Mouse (Mus musculus): Measurements from ENCODE around the gene Ets1.

Gene Ets1

GRCm38 (mm10) chr9:32616516-32617429 is 19.2 kb upstream of the Ets1 start:
- in situ Hi-C loops (cut with MseI, MboI): no loop called here

- in situ Hi-C loops (cut with MseI, MboI): no loop called here
These were observed 18.6 kb upstream of the Ets1 start for GRCm38 (mm10) chr9:32617430-32617768.

GRCm38 (mm10) chr9:32618544-32619120 is 17.4 kb upstream of the Ets1 start:
- in situ Hi-C loops (cut with MseI, MboI): no loop called here

GRCm38 (mm10) chr9:32619661-32620060 is 16.4 kb upstream of the Ets1 start:
- in situ Hi-C loops (cut with MseI, MboI): no loop called here

GRCm38 (mm10) chr9:32620446-32620845 is 15.6 kb upstream of the Ets1 start:
- in situ Hi-C loops (cut with MseI, MboI): no loop called here

- in situ Hi-C loops (cut with MseI, MboI): no loop called here
These were observed 6.5 kb upstream of the Ets1 start for GRCm38 (mm10) chr9:32629385-32629981.

- in situ Hi-C loops (cut with MseI, MboI): no loop called here
These were observed 4.7 kb upstream of the Ets1 start for GRCm38 (mm10) chr9:32631341-32631740.

- in situ Hi-C loops (cut with MseI, MboI): no loop called here
These were observed 3.8 kb upstream of the Ets1 start for GRCm38 (mm10) chr9:32632237-32632636.

GRCm38 (mm10) chr9:32644981-32645380 is 9.0 kb downstream of the Ets1 start:
- in situ Hi-C loops (cut with MseI, MboI): no loop called here

GRCm38 (mm10) chr9:32645475-32645874 is 9.5 kb downstream of the Ets1 start:
- in situ Hi-C loops (cut with MseI, MboI): no loop called here

- in situ Hi-C loops (cut with MseI, MboI): no loop called here
These were observed 10.7 kb downstream of the Ets1 start for GRCm38 (mm10) chr9:32646539-32647258.

- in situ Hi-C loops (cut with MseI, MboI): no loop called here
These were observed 11.7 kb downstream of the Ets1 start for GRCm38 (mm10) chr9:32647506-32648250.

- in situ Hi-C loops (cut with MseI, MboI): no loop called here
These were observed 12.3 kb downstream of the Ets1 start for GRCm38 (mm10) chr9:32648286-32648685.

- in situ Hi-C loops (cut with MseI, MboI): no loop called here
These were observed 14.7 kb downstream of the Ets1 start for GRCm38 (mm10) chr9:32650738-32651137.

GRCm38 (mm10) chr9:32652112-32652511 is 16.1 kb downstream of the Ets1 start:
- in situ Hi-C loops (cut with MseI, MboI): no loop called here

GRCm38 (mm10) chr9:32654305-32654704 is 18.3 kb downstream of the Ets1 start:
- in situ Hi-C loops (cut with MseI, MboI): no loop called here

GRCm38 (mm10) chr9:32656351-32656844 is 20.4 kb downstream of the Ets1 start:
- in situ Hi-C loops (cut with MseI, MboI): no loop called here

GRCm38 (mm10) chr9:32657124-32657523 is 21.1 kb downstream of the Ets1 start:
- in situ Hi-C loops (cut with MseI, MboI): no loop called here

GRCm38 (mm10) chr9:32660406-32660960 is 24.5 kb downstream of the Ets1 start:
- in situ Hi-C loops (cut with MseI, MboI): no loop called here

- in situ Hi-C loops (cut with MseI, MboI): no loop called here
These were observed 25.1 kb downstream of the Ets1 start for GRCm38 (mm10) chr9:32661071-32661470.

- in situ Hi-C loops (cut with MseI, MboI): no loop called here
These were observed 25.5 kb downstream of the Ets1 start for GRCm38 (mm10) chr9:32661561-32661960.

Measured in mouse trophoblast stem cell (cell line).